Mouse (Mus musculus): ENCODE data around the gene Lrp3. TPM values are rescaled to one million over a fixed set of nuclear protein-coding genes. Genes with fewer than 3 reads are reported as not detected.

The Lrp3 gene
- polyA plus RNA-seq, 1 experiment from 2014 or later = 1.3 TPM

GRCm38 (mm10) chr7:35235308-35235707 is 20.0 kb upstream of the Lrp3 start:
- peak overlapping the region; percentile 42 to 93 for H3K27ac ChIP-seq (replicated peaks in 1 of 2; ENCODE audit: control insufficient read depth in 1 of 2, insufficient read depth in 1 of 2, low read depth in 2 of 2, low read length in 2 of 2)
- H3K4me1 ChIP-seq (ENCODE audit: control insufficient read depth in 2 of 2, insufficient read depth in 2 of 2, low read length in 2 of 2) = peaks cover 0 to 4% of the 10 kb centered on the region in 2 experiments; a peak in 1 of 4 replicates
- H3K36me3 ChIP-seq (ENCODE audit: control insufficient read depth, insufficient read depth, low read length) = no peaks in the 10 kb centered on the region
- peak overlapping the region; percentile 70 for H3K4me2 ChIP-seq (ENCODE audit: low read length)
- 16% methylated on average over 9 of the region's 9 CpGs for WGBS
- H3K4me3 ChIP-seq (ENCODE audit: control insufficient read depth in 1 of 2, insufficient read depth in 1 of 2, low read depth in 1 of 2, low read length in 2 of 2) = peak overlapping the region; percentile 59 to 68
- peak overlapping the region; percentile 59 for H3K9ac ChIP-seq (ENCODE audit: low read length)
- peaks cover 10% of the 10 kb centered on the region for H3K9me3 ChIP-seq (ENCODE audit: control insufficient read depth, low read length)
- H3K27me3 ChIP-seq (ENCODE audit: control insufficient read depth, insufficient read depth, low read length) = no peaks in the 10 kb centered on the region
- peak; percentile 40; the same call in 1 of the 2 replicates for ATAC-seq (ENCODE audit: insufficient number of reproducible peaks, insufficient read depth, low FRiP score, low read depth)

GRCm38 (mm10) chr7:35234361-35235245 is 19.3 kb upstream of the Lrp3 start:
- peak; percentile 93 for ATAC-seq (ENCODE audit: insufficient number of reproducible peaks, insufficient read depth, low FRiP score, low read depth)
- Histone ChIP-seq H3K4me2 (ENCODE audit: low read length) (peak overlapping the region; percentile 73), H3K27ac (replicated peaks in 1 of 2; ENCODE audit: control insufficient read depth in 1 of 2, insufficient read depth in 1 of 2, low read depth in 2 of 2, low read length in 2 of 2) (peak overlapping the region; percentile 91 to 93), H3K4me3 (ENCODE audit: control insufficient read depth in 1 of 2, insufficient read depth in 1 of 2, low read depth in 1 of 2, low read length in 2 of 2) (peak overlapping the region; percentile 59 to 80), H3K9ac (ENCODE audit: low read length) (peak overlapping the region; percentile 79), H3K9me3 (ENCODE audit: control insufficient read depth, low read length) (peaks cover 10% of the 10 kb centered on the region), H3K36me3 (ENCODE audit: control insufficient read depth, insufficient read depth, low read length) (no peaks in the 10 kb centered on the region), H3K27me3 (ENCODE audit: control insufficient read depth, insufficient read depth, low read length) (no peaks in the 10 kb centered on the region), H3K4me1 (ENCODE audit: control insufficient read depth in 2 of 2, insufficient read depth in 2 of 2, low read length in 2 of 2) (peaks cover 0 to 4% of the 10 kb centered on the region in 2 experiments; a peak in 1 of 4 replicates)
- WGBS = under 1% methylated on average over 45 of the region's 45 CpGs

GRCm38 (mm10) chr7:35233861-35234260 is 18.6 kb upstream of the Lrp3 start:
- no peaks in the 10 kb centered on the region for H3K36me3 ChIP-seq (ENCODE audit: control insufficient read depth, insufficient read depth, low read length)
- peaks cover 10% of the 10 kb centered on the region for H3K9me3 ChIP-seq (ENCODE audit: control insufficient read depth, low read length)
- ATAC-seq (ENCODE audit: insufficient number of reproducible peaks, insufficient read depth, low FRiP score, low read depth) = no peak
- WGBS = 50% methylated on average over 12 of the region's 12 CpGs
- peak overlapping the region; percentile 91 to 93; a peak in 2 of 4 replicates for H3K27ac ChIP-seq (replicated peaks in 1 of 2; ENCODE audit: control insufficient read depth in 1 of 2, insufficient read depth in 1 of 2, low read depth in 2 of 2, low read length in 2 of 2)
- H3K27me3 ChIP-seq (ENCODE audit: control insufficient read depth, insufficient read depth, low read length) = no peaks in the 10 kb centered on the region
- H3K9ac ChIP-seq (ENCODE audit: low read length) = peak overlapping the region; percentile 71
- peaks cover 0 to 4% of the 10 kb centered on the region in 2 experiments; a peak in 1 of 4 replicates for H3K4me1 ChIP-seq (ENCODE audit: control insufficient read depth in 2 of 2, insufficient read depth in 2 of 2, low read length in 2 of 2)
- H3K4me3 ChIP-seq (ENCODE audit: control insufficient read depth in 1 of 2, insufficient read depth in 1 of 2, low read depth in 1 of 2, low read length in 2 of 2) = peak overlapping the region; percentile 59 to 80
- H3K4me2 ChIP-seq (ENCODE audit: low read length) = peak overlapping the region; percentile 73

GRCm38 (mm10) chr7:35232796-35233455 is 17.6 kb upstream of the Lrp3 start:
- H3K36me3 ChIP-seq (ENCODE audit: control insufficient read depth, insufficient read depth, low read length) = no peaks in the 10 kb centered on the region
- ATAC-seq (ENCODE audit: insufficient number of reproducible peaks, insufficient read depth, low FRiP score, low read depth) = no peak
- H3K9ac ChIP-seq (ENCODE audit: low read length) = no peak overlapping the region
- no peak overlapping the region for H3K4me2 ChIP-seq (ENCODE audit: low read length)
- H3K9me3 ChIP-seq (ENCODE audit: control insufficient read depth, low read length) = peaks cover 10% of the 10 kb centered on the region
- H3K4me1 ChIP-seq (ENCODE audit: control insufficient read depth in 2 of 2, insufficient read depth in 2 of 2, low read length in 2 of 2) = peaks cover 0 to 4% of the 10 kb centered on the region in 2 experiments; a peak in 1 of 4 replicates
- no peaks in the 10 kb centered on the region for H3K27me3 ChIP-seq (ENCODE audit: control insufficient read depth, insufficient read depth, low read length)
- H3K27ac ChIP-seq (replicated peaks in 1 of 2; ENCODE audit: control insufficient read depth in 1 of 2, insufficient read depth in 1 of 2, low read depth in 2 of 2, low read length in 2 of 2) = no peak overlapping the region
- WGBS = 36% methylated on average over 13 of the region's 13 CpGs
- no peak overlapping the region for H3K4me3 ChIP-seq (ENCODE audit: control insufficient read depth in 1 of 2, insufficient read depth in 1 of 2, low read depth in 1 of 2, low read length in 2 of 2)

GRCm38 (mm10) chr7:35230333-35230732 is 15.0 kb upstream of the Lrp3 start:
- Histone ChIP-seq H3K27me3 (ENCODE audit: control insufficient read depth, insufficient read depth, low read length) (no peaks in the 10 kb centered on the region), H3K4me2 (ENCODE audit: low read length) (no peak overlapping the region), H3K9ac (ENCODE audit: low read length) (no peak overlapping the region), H3K4me3 (ENCODE audit: control insufficient read depth in 1 of 2, insufficient read depth in 1 of 2, low read depth in 1 of 2, low read length in 2 of 2) (no peak overlapping the region), H3K27ac (replicated peaks in 1 of 2; ENCODE audit: control insufficient read depth in 1 of 2, insufficient read depth in 1 of 2, low read depth in 2 of 2, low read length in 2 of 2) (no peak overlapping the region), H3K36me3 (ENCODE audit: control insufficient read depth, insufficient read depth, low read length) (no peaks in the 10 kb centered on the region), H3K4me1 (ENCODE audit: control insufficient read depth in 2 of 2, insufficient read depth in 2 of 2, low read length in 2 of 2) (peaks cover 0 to under 1% of the 10 kb centered on the region in 2 experiments; a peak in 1 of 4 replicates), H3K9me3 (ENCODE audit: control insufficient read depth, low read length) (peaks cover 10% of the 10 kb centered on the region)
- 76% methylated on average over 3 of the region's 3 CpGs for WGBS
- no peak for ATAC-seq (ENCODE audit: insufficient number of reproducible peaks, insufficient read depth, low FRiP score, low read depth)

GRCm38 (mm10) chr7:35220694-35221365 is 5.5 kb upstream of the Lrp3 start:
- 67% methylated on average over 9 of the region's 9 CpGs for WGBS
- H3K9me3 ChIP-seq (ENCODE audit: control insufficient read depth, low read length) = no peaks in the 10 kb centered on the region
- H3K27me3 ChIP-seq (ENCODE audit: control insufficient read depth, insufficient read depth, low read length) = peaks cover 19% of the 10 kb centered on the region
- H3K9ac ChIP-seq (ENCODE audit: low read length) = no peak overlapping the region
- no peak overlapping the region for H3K4me2 ChIP-seq (ENCODE audit: low read length)
- no peak overlapping the region for H3K4me3 ChIP-seq (ENCODE audit: control insufficient read depth in 1 of 2, insufficient read depth in 1 of 2, low read depth in 1 of 2, low read length in 2 of 2)
- no peaks in the 10 kb centered on the region for H3K36me3 ChIP-seq (ENCODE audit: control insufficient read depth, insufficient read depth, low read length)
- no peaks in the 10 kb centered on the region for H3K4me1 ChIP-seq (ENCODE audit: control insufficient read depth in 2 of 2, insufficient read depth in 2 of 2, low read length in 2 of 2)
- ATAC-seq (ENCODE audit: insufficient number of reproducible peaks, insufficient read depth, low FRiP score, low read depth) = no peak
- H3K27ac ChIP-seq (replicated peaks in 1 of 2; ENCODE audit: control insufficient read depth in 1 of 2, insufficient read depth in 1 of 2, low read depth in 2 of 2, low read length in 2 of 2) = no peak overlapping the region

GRCm38 (mm10) chr7:35215731-35216130 is 433 bp upstream of the Lrp3 start:
- Histone ChIP-seq H3K4me3 (ENCODE audit: control insufficient read depth in 1 of 2, insufficient read depth in 1 of 2, low read depth in 1 of 2, low read length in 2 of 2) (peak overlapping the region; percentile 58 to 69; a peak in 3 of 4 replicates), H3K4me2 (ENCODE audit: low read length) (peak overlapping the region; percentile 97), H3K27ac (replicated peaks in 1 of 2; ENCODE audit: control insufficient read depth in 1 of 2, insufficient read depth in 1 of 2, low read depth in 2 of 2, low read length in 2 of 2) (no peak overlapping the region), H3K4me1 (ENCODE audit: control insufficient read depth in 2 of 2, insufficient read depth in 2 of 2, low read length in 2 of 2) (peaks cover 3 to 9% of the 10 kb centered on the region in 2 experiments; a peak in 2 of 4 replicates), H3K9ac (ENCODE audit: low read length) (no peak overlapping the region), H3K27me3 (ENCODE audit: control insufficient read depth, insufficient read depth, low read length) (peaks cover 25% of the 10 kb centered on the region), H3K9me3 (ENCODE audit: control insufficient read depth, low read length) (no peaks in the 10 kb centered on the region), H3K36me3 (ENCODE audit: control insufficient read depth, insufficient read depth, low read length) (no peaks in the 10 kb centered on the region)
- 39% methylated on average over 5 of the region's 5 CpGs for WGBS
- ATAC-seq (ENCODE audit: insufficient number of reproducible peaks, insufficient read depth, low FRiP score, low read depth) = no peak
